Mouse (Mus musculus) right cerebral cortex, postnatal 36 days (tissue): Measurements from ENCODE around the gene Pacsin3.

Experiments used
- DNase-seq, 2 experiments: peaks; one replicate each; pipeline ENCODE4 v3.0.0; 2022; ENCODE audit warnings: low spot score in 2 of 2, mixed read lengths in 1 of 2

Pacsin3 gene

DNA sequence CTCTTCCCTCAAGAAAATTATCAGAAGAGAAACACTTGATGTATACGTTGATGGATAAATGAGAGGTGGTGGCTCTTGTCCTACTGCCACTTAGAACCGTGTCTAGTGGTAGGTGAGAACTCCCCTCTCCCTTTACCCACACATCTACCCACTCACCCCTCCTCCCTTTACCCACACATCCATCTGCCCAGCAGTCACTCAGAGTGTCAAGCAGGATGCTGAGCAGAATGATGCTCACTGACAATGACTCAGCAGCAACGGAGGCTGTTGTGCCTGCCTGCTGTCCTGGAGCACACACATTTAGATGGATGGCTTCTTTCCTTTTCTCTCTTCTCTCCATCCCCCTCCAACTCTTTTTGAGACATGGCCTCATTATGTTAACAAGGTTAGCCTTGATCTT, 47.1 kb downstream of the Pacsin3 start:
- peak in 1 of 2 experiments; percentile 41 for DNase-seq

DNA sequence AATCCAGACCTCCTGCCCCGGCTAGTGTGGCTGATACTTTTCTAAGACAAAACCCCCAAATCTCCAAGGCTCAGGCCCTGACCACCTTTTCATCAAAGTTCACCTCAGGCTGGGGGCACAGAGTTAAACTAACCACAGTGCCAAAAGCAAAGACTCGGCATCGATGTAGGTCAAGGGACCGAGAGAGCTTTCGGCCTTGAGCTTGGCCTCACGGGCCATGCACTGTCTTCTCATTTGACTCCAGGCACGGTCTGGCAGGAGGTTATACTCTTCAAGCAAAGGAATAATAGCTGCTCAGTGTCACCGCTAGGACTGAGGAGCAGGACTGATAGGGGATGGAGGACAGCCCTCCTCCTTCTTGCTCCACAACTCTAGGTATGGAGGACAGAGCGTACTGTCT, 50.2 kb downstream of the Pacsin3 start:
- DNase-seq: no peak

DNA sequence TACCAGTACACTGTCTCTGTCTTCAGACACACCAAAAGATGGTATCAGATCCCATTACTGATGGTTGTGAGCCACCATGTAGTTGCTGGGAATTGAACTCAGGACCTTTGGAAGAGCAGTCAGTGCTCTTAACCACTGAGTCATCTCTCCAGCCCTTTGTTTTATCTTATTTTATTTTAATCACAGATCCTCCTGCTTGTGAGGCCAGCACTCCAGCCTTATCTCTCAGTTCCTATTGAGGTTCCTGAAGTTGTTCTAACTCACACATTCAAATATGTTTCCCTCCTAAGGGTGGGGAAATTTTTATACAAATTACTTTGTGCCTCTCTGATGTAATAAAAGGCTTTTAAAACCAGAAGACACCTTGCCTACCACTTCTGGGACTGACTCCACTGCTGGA, 50.8 kb downstream of the Pacsin3 start:
- DNase-seq: no peak

DNA sequence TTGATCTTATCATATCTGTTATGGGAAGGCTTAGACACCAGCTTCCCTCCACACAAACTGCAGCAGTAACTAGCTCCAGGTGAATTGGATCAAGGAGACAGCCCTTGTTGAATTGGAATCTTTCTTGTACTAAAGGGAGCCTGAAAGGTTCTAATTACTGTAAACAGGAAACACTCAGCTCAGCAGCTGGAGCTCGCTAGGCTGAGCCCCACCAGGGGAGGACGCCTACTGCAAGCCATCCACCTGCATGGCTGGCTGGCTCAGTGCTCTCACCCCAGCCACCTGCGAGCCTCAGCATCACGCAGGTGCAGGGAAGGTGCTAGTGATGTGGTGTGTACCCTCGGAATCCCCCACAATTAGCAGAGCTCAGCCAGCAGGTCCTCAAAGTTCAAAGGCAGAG, 52.9 kb downstream of the Pacsin3 start:
- no peak for DNase-seq

DNA sequence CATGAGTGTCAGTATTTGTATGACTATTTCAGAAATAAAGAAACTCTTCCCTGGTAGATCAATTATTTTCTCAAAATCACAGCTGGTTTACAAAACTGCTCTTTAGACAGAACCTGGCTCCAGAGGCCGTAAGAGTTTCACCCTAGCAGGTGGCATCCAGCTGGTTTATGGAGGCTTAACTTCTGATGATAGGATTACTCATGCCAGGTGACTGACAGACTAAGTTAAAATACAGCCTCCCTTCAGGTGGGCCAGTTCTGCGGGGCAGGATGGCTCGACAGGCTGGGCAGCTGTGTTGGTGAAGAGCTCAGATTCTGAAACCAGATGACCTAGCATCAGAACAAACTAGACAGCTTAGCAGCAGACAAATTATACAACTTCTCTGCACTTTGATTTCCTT, 53.8 kb downstream of the Pacsin3 start:
- no peak for DNase-seq

DNA sequence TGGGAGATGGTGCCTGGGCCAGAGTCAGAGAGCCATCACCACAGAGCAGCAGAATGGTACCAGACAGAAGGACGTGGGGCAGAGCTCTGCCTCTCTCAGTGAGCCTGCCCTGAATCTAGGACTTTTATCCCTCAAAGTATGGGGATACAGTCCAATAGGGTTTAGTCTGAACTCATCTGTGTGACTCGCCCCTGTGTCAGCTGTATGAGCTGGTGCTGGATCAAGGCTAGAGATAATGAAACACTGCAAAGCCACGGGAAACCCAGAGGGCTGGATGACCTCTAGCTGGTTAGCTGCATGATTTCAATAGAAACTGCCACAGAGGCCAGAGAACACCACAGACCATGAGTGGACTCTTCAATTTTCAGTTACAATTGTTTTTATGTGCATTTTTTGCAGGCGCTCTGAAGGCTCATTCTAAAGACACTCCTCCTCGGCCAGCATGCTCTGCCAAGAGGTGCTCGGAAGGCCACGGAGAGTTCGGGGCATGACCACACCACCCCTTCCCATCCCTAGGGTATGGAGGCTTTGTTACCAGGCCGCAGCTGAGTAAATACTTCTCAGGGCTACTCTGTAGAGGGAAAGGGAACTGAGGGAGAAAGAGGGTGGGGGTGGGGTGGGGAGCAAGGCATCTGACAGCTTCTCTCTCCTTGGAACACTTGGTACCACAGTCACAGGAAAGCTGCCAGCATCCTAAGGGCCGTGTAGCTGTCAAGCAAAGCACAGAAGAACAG, 57.0 kb downstream of the Pacsin3 start:
- DNase-seq: no peak

DNA sequence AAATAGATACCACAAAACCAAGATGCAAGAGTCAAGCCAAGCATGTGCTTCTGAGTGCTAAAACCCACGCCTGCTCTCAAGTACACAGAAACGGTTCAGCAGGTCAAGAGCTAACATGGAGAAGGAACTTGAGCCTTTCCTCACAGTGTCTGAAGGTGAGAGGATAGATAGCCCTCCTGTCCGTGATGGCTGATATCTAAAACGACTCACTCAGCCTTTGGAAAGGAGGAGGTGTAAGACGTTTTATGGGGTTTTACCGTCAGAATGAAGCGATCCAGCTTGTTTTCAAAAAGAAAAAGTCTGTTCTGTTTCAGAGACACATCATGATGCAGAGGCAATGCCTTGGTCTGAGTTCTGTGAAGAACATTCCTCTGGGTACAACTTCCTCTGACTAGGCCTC, 58.4 kb downstream of the Pacsin3 start:
- no peak for DNase-seq
